Mouse (Mus musculus): ENCODE results near the gene Psors1c2. TPM values are rescaled to one million over a fixed set of nuclear protein-coding genes. Genes with fewer than 3 reads are reported as not detected.
A peak's percentile ranks its signal among the peaks of the same experiment; 100 is the strongest.

The Psors1c2 gene
- polyA plus RNA-seq, 1 experiment from 2014 or later = 0.13 TPM

- Histone ChIP-seq H3K27me3 (ENCODE audit: insufficient read depth, low read length) (no peaks in the 10 kb centered on the region), H3K4me1 (ENCODE audit: insufficient read depth) (no peaks in the 10 kb centered on the region), H3K4me2 (ENCODE audit: low read depth, low read length) (no peak overlapping the region), H3K4me3 (ENCODE audit: low read depth, low read length) (no peak overlapping the region), H3K9me3 (ENCODE audit: low read length) (no peaks in the 10 kb centered on the region), H3K36me3 (replicated peaks; ENCODE audit: insufficient read depth, low read length) (0 out of 2 replicates have a peak, but pooled peaks cover 3% of the 10 kb centered on the region), H3K9ac (replicated peaks) (no peak overlapping the region), H3K27ac (ENCODE audit: low read depth) (no peak overlapping the region)
- WGBS (ENCODE audit: insufficient replicate concordance) = 9% methylated on average over 6 of the region's 6 CpGs
- ATAC-seq (peak; percentile 56; the same call in 1 of the 2 replicates), DNase-seq (peak; percentile 73)
- TF ChIP-seq EP300 (IDR thresholded peaks at IDR 0.05; ENCODE audit: low read depth) (no peak), CTCF (IDR thresholded peaks at IDR 0.05; ENCODE audit: low read depth) (peak; percentile 94)
These were observed 1.3 kb downstream of the Psors1c2 start for GRCm38 (mm10) chr17:35534343-35534742.

- Histone ChIP-seq H3K9ac (replicated peaks) (no peak overlapping the region), H3K27ac (ENCODE audit: low read depth) (no peak overlapping the region), H3K36me3 (replicated peaks; ENCODE audit: insufficient read depth, low read length) (no peaks in the 10 kb centered on the region), H3K9me3 (ENCODE audit: low read length) (no peaks in the 10 kb centered on the region), H3K4me1 (ENCODE audit: insufficient read depth) (no peaks in the 10 kb centered on the region), H3K4me2 (ENCODE audit: low read depth, low read length) (no peak overlapping the region), H3K4me3 (ENCODE audit: low read depth, low read length) (no peak overlapping the region), H3K27me3 (ENCODE audit: insufficient read depth, low read length) (no peaks in the 10 kb centered on the region)
- WGBS (ENCODE audit: insufficient replicate concordance) = 84% methylated on average over 4 of the region's 4 CpGs
- ATAC-seq (no peak), DNase-seq (no peak)
- TF ChIP-seq CTCF (IDR thresholded peaks at IDR 0.05; ENCODE audit: low read depth) (no peak), EP300 (IDR thresholded peaks at IDR 0.05; ENCODE audit: low read depth) (no peak)
These were observed 4.4 kb downstream of the Psors1c2 start for GRCm38 (mm10) chr17:35537421-35537820.

- H3K9ac ChIP-seq (replicated peaks) = no peak overlapping the region
- H3K4me3 ChIP-seq (ENCODE audit: low read depth, low read length) = no peak overlapping the region
- ATAC-seq (no peak), DNase-seq (no peak)
- H3K27me3 ChIP-seq (ENCODE audit: insufficient read depth, low read length) = no peaks in the 10 kb centered on the region
- no peaks in the 10 kb centered on the region for H3K9me3 ChIP-seq (ENCODE audit: low read length)
- no peak overlapping the region for H3K27ac ChIP-seq (ENCODE audit: low read depth)
- 52% methylated on average over 1 of the region's 1 CpGs for WGBS (ENCODE audit: insufficient replicate concordance)
- no peaks in the 10 kb centered on the region for H3K4me1 ChIP-seq (ENCODE audit: insufficient read depth)
- no peak overlapping the region for H3K4me2 ChIP-seq (ENCODE audit: low read depth, low read length)
- TF ChIP-seq EP300 (IDR thresholded peaks at IDR 0.05; ENCODE audit: low read depth) (no peak), CTCF (IDR thresholded peaks at IDR 0.05; ENCODE audit: low read depth) (no peak)
- H3K36me3 ChIP-seq (replicated peaks; ENCODE audit: insufficient read depth, low read length) = no peaks in the 10 kb centered on the region
These were observed 5.5 kb downstream of the Psors1c2 start for GRCm38 (mm10) chr17:35538476-35538875.

GRCm38 (mm10) chr17:35539540-35539939 lies 6.5 kb downstream of the Psors1c2 start:
- TF ChIP-seq CTCF (IDR thresholded peaks at IDR 0.05; ENCODE audit: low read depth) (no peak), EP300 (IDR thresholded peaks at IDR 0.05; ENCODE audit: low read depth) (no peak)
- 54% methylated on average over 10 of the region's 10 CpGs for WGBS (ENCODE audit: insufficient replicate concordance)
- Histone ChIP-seq H3K4me2 (ENCODE audit: low read depth, low read length) (no peak overlapping the region), H3K27me3 (ENCODE audit: insufficient read depth, low read length) (no peaks in the 10 kb centered on the region), H3K9me3 (ENCODE audit: low read length) (no peaks in the 10 kb centered on the region), H3K36me3 (replicated peaks; ENCODE audit: insufficient read depth, low read length) (no peaks in the 10 kb centered on the region), H3K4me1 (ENCODE audit: insufficient read depth) (no peaks in the 10 kb centered on the region), H3K9ac (replicated peaks) (no peak overlapping the region), H3K27ac (ENCODE audit: low read depth) (no peak overlapping the region), H3K4me3 (ENCODE audit: low read depth, low read length) (no peak overlapping the region)
- ATAC-seq (no peak), DNase-seq (no peak)

GRCm38 (mm10) chr17:35542761-35543411 lies 9.9 kb downstream of the Psors1c2 start:
- H3K9me3 ChIP-seq (ENCODE audit: low read length) = no peaks in the 10 kb centered on the region
- ATAC-seq (no peak), DNase-seq (no peak)
- no peak overlapping the region for H3K27ac ChIP-seq (ENCODE audit: low read depth)
- no peak overlapping the region for H3K4me2 ChIP-seq (ENCODE audit: low read depth, low read length)
- TF ChIP-seq EP300 (IDR thresholded peaks at IDR 0.05; ENCODE audit: low read depth) = no peak
- TF ChIP-seq CTCF (IDR thresholded peaks at IDR 0.05; ENCODE audit: low read depth) = no peak
- H3K4me3 ChIP-seq (ENCODE audit: low read depth, low read length) = no peak overlapping the region
- no peaks in the 10 kb centered on the region for H3K27me3 ChIP-seq (ENCODE audit: insufficient read depth, low read length)
- no peaks in the 10 kb centered on the region for H3K36me3 ChIP-seq (replicated peaks; ENCODE audit: insufficient read depth, low read length)
- 70% methylated on average over 15 of the region's 15 CpGs for WGBS (ENCODE audit: insufficient replicate concordance)
- no peak overlapping the region for H3K9ac ChIP-seq (replicated peaks)
- no peaks in the 10 kb centered on the region for H3K4me1 ChIP-seq (ENCODE audit: insufficient read depth)

- no peaks in the 10 kb centered on the region for H3K4me1 ChIP-seq (ENCODE audit: insufficient read depth)
- ATAC-seq (no peak), DNase-seq (no peak)
- TF ChIP-seq EP300 (IDR thresholded peaks at IDR 0.05; ENCODE audit: low read depth) = no peak
- no peak for TF ChIP-seq CTCF (IDR thresholded peaks at IDR 0.05; ENCODE audit: low read depth)
- H3K4me2 ChIP-seq (ENCODE audit: low read depth, low read length) = no peak overlapping the region
- H3K9ac ChIP-seq (replicated peaks) = no peak overlapping the region
- no peaks in the 10 kb centered on the region for H3K9me3 ChIP-seq (ENCODE audit: low read length)
- no peak overlapping the region for H3K4me3 ChIP-seq (ENCODE audit: low read depth, low read length)
- H3K27me3 ChIP-seq (ENCODE audit: insufficient read depth, low read length) = no peaks in the 10 kb centered on the region
- no peaks in the 10 kb centered on the region for H3K36me3 ChIP-seq (replicated peaks; ENCODE audit: insufficient read depth, low read length)
- 54% methylated on average over 14 of the region's 14 CpGs for WGBS (ENCODE audit: insufficient replicate concordance)
- no peak overlapping the region for H3K27ac ChIP-seq (ENCODE audit: low read depth)
These were observed 10.4 kb downstream of the Psors1c2 start for GRCm38 (mm10) chr17:35543412-35543861.

Measured in liver, postnatal 0 days (tissue).